Mouse (Mus musculus): ENCODE data around the gene Kcnk16.
"Not testable (repeated sequence)": the region's sequence is repeated elsewhere in the genome, so short reads cannot be mapped to it uniquely, and the experiment has no call there.

GRCm38 (mm10) chr14:20305085-20305484 is 36.1 kb upstream of the Kcnk16 start:
- not testable (repeated sequence) for TF ChIP-seq CTCF, EP300 (IDR thresholded peaks at IDR 0.05; ENCODE audit: low read depth)
